18 mouse cellular contexts compared by ENCODE assay signal in genomic region chr10:120174192-120174705, GRCm38 (mm10).
"Had no signal": no experiment of that assay in that cellular context is flagged by ENCODE, and none has a peak within 500 bp of the region (broad histone marks: within the 10 kb centered on the region; RNA-seq: fewer than 3 reads in every experiment).

No protein-coding gene starts in this region.

- H3K4me1 ChIP-seq: midbrain, embryonic 15.5 days; neural tube, embryonic 12.5 days; stomach, embryonic 15.5 days had no signal

- H3K27ac ChIP-seq: liver, embryonic 15.5 days; lung, embryonic 15.5 days; macrophage; midbrain, embryonic 13.5 days; midbrain, embryonic 15.5 days; neural tube, embryonic 12.5 days; stomach, embryonic 15.5 days; stomach, postnatal 0 days had no signal

- H3K4me3 ChIP-seq: liver, embryonic 15.5 days; lung, embryonic 15.5 days; megakaryocyte, embryonic 14.5 days; midbrain, embryonic 13.5 days; midbrain, embryonic 15.5 days; neural tube, embryonic 12.5 days; stomach, embryonic 15.5 days had no signal

- H3K27me3 ChIP-seq: liver, embryonic 15.5 days; lung, embryonic 15.5 days; megakaryocyte, embryonic 14.5 days; midbrain, embryonic 13.5 days; midbrain, embryonic 15.5 days; neural tube, embryonic 12.5 days; stomach, embryonic 15.5 days had no signal

- H3K9me3 ChIP-seq: liver, embryonic 15.5 days; lung, embryonic 15.5 days; midbrain, embryonic 13.5 days; midbrain, embryonic 15.5 days; neural tube, embryonic 12.5 days; stomach, embryonic 15.5 days had no signal

- DNase-seq: liver, postnatal 0 days; lung, adult 2 months; lung, postnatal 14 days; lung, postnatal 36 days; right cerebral cortex, postnatal 14 days; thymus, adult 18-20 months; thymus, postnatal 14 days; thymus, postnatal 36 days had no signal

- ATAC-seq: liver, postnatal 0 days; lung, postnatal 0 days; midbrain, embryonic 13.5 days; midbrain, embryonic 15.5 days had no signal

- H3K36me3 ChIP-seq: liver, embryonic 15.5 days; lung, embryonic 15.5 days; midbrain, embryonic 13.5 days; midbrain, embryonic 15.5 days; neural tube, embryonic 12.5 days; stomach, embryonic 15.5 days had no signal
